Mouse (Mus musculus): ENCODE results near the gene Fmo1.

Fmo1 gene

GRCm38 (mm10) chr1:162862328-162862727 lies 4.1 kb downstream of the Fmo1 start:
- DNase-seq: no peak

GRCm38 (mm10) chr1:162859996-162860605 lies 6.3 kb downstream of the Fmo1 start:
- DNase-seq: no peak

GRCm38 (mm10) chr1:162859545-162859976 lies 6.8 kb downstream of the Fmo1 start:
- no peak for DNase-seq

- no peak for DNase-seq
These were observed 7.7 kb downstream of the Fmo1 start for GRCm38 (mm10) chr1:162858748-162859130.

- no peak for DNase-seq
These were observed 8.4 kb downstream of the Fmo1 start for GRCm38 (mm10) chr1:162857766-162858747.

- no peak for DNase-seq
These were observed 12.5 kb downstream of the Fmo1 start for GRCm38 (mm10) chr1:162853812-162854482.

GRCm38 (mm10) chr1:162847554-162847953 lies 18.9 kb downstream of the Fmo1 start:
- DNase-seq: no peak

- no peak for DNase-seq
These were observed 26.2 kb downstream of the Fmo1 start for GRCm38 (mm10) chr1:162840211-162840610.

- no peak for DNase-seq
These were observed 27.4 kb downstream of the Fmo1 start for GRCm38 (mm10) chr1:162838976-162839375.

GRCm38 (mm10) chr1:162834342-162834741 lies 32.1 kb downstream of the Fmo1 start:
- no peak for DNase-seq

GRCm38 (mm10) chr1:162832574-162832953 lies 33.8 kb downstream of the Fmo1 start:
- DNase-seq: no peak

- DNase-seq: no peak
These were observed 34.4 kb downstream of the Fmo1 start for GRCm38 (mm10) chr1:162831838-162832573.

GRCm38 (mm10) chr1:162819280-162819679 lies 47.1 kb downstream of the Fmo1 start:
- DNase-seq: no peak

- DNase-seq: no peak
These were observed 50.9 kb downstream of the Fmo1 start for GRCm38 (mm10) chr1:162815381-162816127.

GRCm38 (mm10) chr1:162814932-162815331 lies 51.5 kb downstream of the Fmo1 start:
- DNase-seq: no peak

- DNase-seq: peak in 1 of 2 experiments; percentile 3
These were observed 52.6 kb downstream of the Fmo1 start, which contains the start of gene Fmo4 for GRCm38 (mm10) chr1:162813836-162814156. Gene Fmo4, minus strand, starts transcription at chr1:162813972.

- DNase-seq: no peak
These were observed 53.1 kb downstream of the Fmo1 start for GRCm38 (mm10) chr1:162813143-162813835.

GRCm38 (mm10) chr1:162808541-162808940 lies 57.9 kb downstream of the Fmo1 start:
- no peak for DNase-seq

- DNase-seq: no peak
These were observed 59.0 kb downstream of the Fmo1 start for GRCm38 (mm10) chr1:162807441-162807840.

GRCm38 (mm10) chr1:162805011-162805410 lies 61.4 kb downstream of the Fmo1 start:
- DNase-seq: no peak

GRCm38 (mm10) chr1:162796441-162796840 lies 70.0 kb downstream of the Fmo1 start:
- DNase-seq: no peak

Measured in cerebellum, adult 18-20 months (tissue).